Mouse (Mus musculus) kidney, adult 2 months (tissue): Measurements from ENCODE around the gene Wscd1.

Source experiments
- CTCF ChIP-seq: fragments of 200-500 bp; conservative IDR thresholded peaks from 2 replicates; pipeline ENCODE4 v1.5.1; 2011; ENCODE audit warnings: low read depth, mild to moderate bottlenecking, control low read depth, low read length, moderate library complexity, mixed read lengths; ENCODE audit not compliant: insufficient read depth, insufficient read length
- POLR2A ChIP-seq: fragments of 200-500 bp; IDR thresholded peaks from one replicate; pipeline ENCODE4 v1.6.1; 2011; ENCODE audit warnings: low read depth, low read length, control low read depth

DNA sequence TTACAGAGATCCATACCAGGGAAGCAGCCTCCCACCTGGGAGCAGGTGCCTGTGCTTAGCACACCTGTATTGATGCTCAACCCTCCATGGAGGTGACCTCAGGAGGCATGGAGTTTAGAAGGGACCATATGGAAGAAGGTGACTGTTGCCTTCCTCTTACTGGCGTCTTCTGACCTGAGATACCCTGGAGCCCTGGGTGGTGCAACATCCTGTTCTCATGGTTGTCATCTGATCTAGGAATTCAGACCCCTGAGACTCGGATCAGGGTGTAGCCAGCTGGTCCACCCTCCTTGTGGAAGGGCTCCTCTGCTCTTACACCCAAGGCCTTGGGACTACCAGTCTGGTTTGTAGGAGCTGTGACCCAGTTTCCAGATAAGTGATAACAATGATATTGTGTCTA lies 15.0 kb downstream of the Wscd1 start:
- TF ChIP-seq CTCF (no peak), POLR2A (no peak)
